Mouse (Mus musculus) lung, embryonic 16.5 days (tissue): ENCODE data around the gene Cckar. TPM values are rescaled to one million over a fixed set of nuclear protein-coding genes. Genes with fewer than 3 reads are reported as not detected.

Experiments
- ATAC-seq: fragments of 200-750 bp; cut with Nextera tagmentation; 2 replicates; pipeline ENCODE4 v1.8.0; 2017; ENCODE audit warnings: low read depth, mild to moderate bottlenecking, moderate library complexity
- H3K27ac ChIP-seq: fragments of 300-500 bp; sonication (generic); 2 replicates; pipeline ENCODE4 v1.5.1; 2014; ENCODE audit warnings: mild to moderate bottlenecking, control low read depth, low read length
- H3K27me3 ChIP-seq: fragments of 300-500 bp; sonication (generic); 2 replicates; pipeline ENCODE4 v1.6.1; 2014; ENCODE audit warnings: low read depth, low read length, mixed read lengths; ENCODE audit not compliant: control insufficient read depth, insufficient read depth
- H3K36me3 ChIP-seq: fragments of 300-500 bp; sonication (generic); 2 replicates; pipeline ENCODE4 v1.6.1; 2014; ENCODE audit warnings: low read length; ENCODE audit not compliant: control insufficient read depth, insufficient read depth
- H3K4me1 ChIP-seq: fragments of 300-500 bp; sonication (generic); replicated peaks from 2 replicates; pipeline ENCODE4 v1.6.1; 2014; ENCODE audit warnings: low read length, mixed read lengths; ENCODE audit not compliant: control insufficient read depth, insufficient read depth
- H3K4me2 ChIP-seq: fragments of 300-500 bp; sonication (generic); 2 replicates; pipeline ENCODE4 v1.6.1; 2014; ENCODE audit warnings: low read depth, low read length, control low read depth
- H3K4me3 ChIP-seq: fragments of 300-500 bp; sonication (generic); 2 replicates; pipeline ENCODE4 v1.5.1; 2014; ENCODE audit warnings: mild to moderate bottlenecking, low read length, control low read depth
- H3K9ac ChIP-seq: fragments of 300-500 bp; sonication (generic); 2 replicates; pipeline ENCODE4 v1.6.1; 2014; ENCODE audit warnings: low read length, control low read depth
- H3K9me3 ChIP-seq: fragments of 300-500 bp; sonication (generic); 2 replicates; pipeline ENCODE4 v1.6.1; 2016; ENCODE audit warnings: low read length; ENCODE audit not compliant: control insufficient read depth
- WGBS: fragments of 180-500 bp; shearing (Covaris S2); extraction: QIAGEN DNeasy Blood & Tissue Kit; methylation state at CpG from one replicate; pipeline ENCODE4 v1.1.7; 2014; 5-methylcytosine and 5-hydroxymethylcytosine counted together
- polyA plus RNA-seq: library from polyadenylated mRNA; unstranded; fragments of >200 nt; fragmentation: Nextera tagmentation; extraction: Ambion mirVana; gene quantifications from 2 replicates; pipeline ENCODE4 v1.2.1, GENCODE M21; 2015

Gene Cckar
- polyA plus RNA-seq, 1 experiment from 2014 or later: 48.7 TPM

DNA sequence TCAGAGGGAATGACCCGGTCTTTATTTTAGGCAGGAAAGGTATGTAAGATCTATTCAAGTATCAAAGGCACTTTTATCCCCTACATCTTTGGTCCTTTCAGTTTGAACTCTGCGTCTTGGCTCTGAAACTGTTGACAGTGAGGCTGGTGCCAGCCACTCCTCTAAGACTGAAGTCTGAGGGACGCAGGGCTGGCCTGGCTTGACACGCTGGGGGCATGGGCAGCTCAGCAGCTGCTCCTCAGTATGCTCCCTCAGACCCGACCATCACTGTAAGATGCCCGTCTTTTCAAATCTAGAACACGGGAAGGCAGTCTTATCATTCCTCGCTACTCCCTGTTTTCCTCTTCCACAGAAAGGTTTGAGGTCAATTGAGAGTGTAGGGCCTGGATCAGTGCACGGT is 9.7 kb downstream of the Cckar start:
- Histone ChIP-seq H3K4me1 (no peaks in the 10 kb centered on the region; the same call in 1 of the 2 replicates), H3K27me3 (no peaks in the 10 kb centered on the region), H3K9me3 (0 out of 2 replicates have a peak, but pooled peaks cover under 1% of the 10 kb centered on the region), H3K4me2 (no peak overlapping the region), H3K9ac (no peak overlapping the region), H3K27ac (0 out of 2 replicates have a peak overlapping the region, but pooled peaks have one; percentile 21), H3K36me3 (peaks cover 5% of the 10 kb centered on the region; the same call in 1 of the 2 replicates), H3K4me3 (no peak overlapping the region)
- 0 out of 2 replicates have a peak, but pooled peaks have one; percentile 41 for ATAC-seq
- WGBS: 38% methylated on average over 9 of the region's 9 CpGs

DNA sequence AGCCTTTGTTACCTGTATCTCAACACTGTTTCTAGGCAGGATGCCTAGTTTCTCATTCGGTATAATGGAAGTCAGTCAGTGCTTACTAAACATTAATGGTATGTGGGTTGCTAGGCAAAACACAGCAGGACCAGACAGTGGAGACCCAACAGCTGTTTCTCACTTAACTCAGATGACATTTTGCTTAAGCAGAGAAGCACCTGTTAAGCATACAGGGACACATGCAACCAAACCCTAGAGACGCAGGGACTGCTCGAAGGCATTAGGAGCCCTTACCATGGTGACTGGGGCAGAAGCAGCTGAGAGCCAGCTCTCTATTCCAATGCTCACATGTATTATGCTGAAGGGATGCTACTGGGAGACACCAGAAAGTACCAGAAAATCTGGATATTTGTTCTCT is 10.8 kb downstream of the Cckar start:
- Histone ChIP-seq H3K27ac (no peak overlapping the region), H3K4me1 (no peaks in the 10 kb centered on the region; the same call in 1 of the 2 replicates), H3K27me3 (no peaks in the 10 kb centered on the region), H3K4me3 (no peak overlapping the region), H3K4me2 (no peak overlapping the region), H3K9ac (no peak overlapping the region), H3K36me3 (no peaks in the 10 kb centered on the region), H3K9me3 (0 out of 2 replicates have a peak, but pooled peaks cover 2% of the 10 kb centered on the region)
- 57% methylated on average over 3 of the region's 3 CpGs for WGBS
- ATAC-seq: no peak

DNA sequence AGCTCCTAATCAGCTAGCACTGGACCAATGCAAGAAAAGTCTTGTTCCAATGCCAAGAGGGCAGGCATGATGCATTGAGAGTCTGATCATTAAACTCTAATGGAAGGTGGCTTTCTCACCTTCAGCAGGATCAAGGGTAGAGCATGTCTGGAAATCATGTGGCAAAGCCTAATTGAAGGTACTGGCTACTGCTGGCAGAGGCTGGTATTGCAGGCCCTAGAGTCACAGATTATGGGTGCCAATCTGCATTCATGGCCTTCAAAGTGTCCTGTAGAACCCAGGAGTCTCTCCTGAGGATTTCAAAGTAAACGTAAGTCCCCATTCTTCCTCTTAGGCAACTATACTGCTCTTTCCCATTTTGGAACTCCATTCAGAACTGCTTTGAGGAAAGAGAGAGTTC is 14.8 kb downstream of the Cckar start:
- no peaks in the 10 kb centered on the region for H3K27me3 ChIP-seq
- WGBS: 94% methylated on average over 1 of the region's 1 CpGs
- no peak overlapping the region for H3K27ac ChIP-seq
- H3K9me3 ChIP-seq: 0 out of 2 replicates have a peak, but pooled peaks cover 2% of the 10 kb centered on the region
- no peak overlapping the region for H3K4me2 ChIP-seq
- no peaks in the 10 kb centered on the region; the same call in 1 of the 2 replicates for H3K4me1 ChIP-seq
- no peaks in the 10 kb centered on the region for H3K36me3 ChIP-seq
- H3K4me3 ChIP-seq: no peak overlapping the region
- no peak for ATAC-seq
- no peak overlapping the region for H3K9ac ChIP-seq

DNA sequence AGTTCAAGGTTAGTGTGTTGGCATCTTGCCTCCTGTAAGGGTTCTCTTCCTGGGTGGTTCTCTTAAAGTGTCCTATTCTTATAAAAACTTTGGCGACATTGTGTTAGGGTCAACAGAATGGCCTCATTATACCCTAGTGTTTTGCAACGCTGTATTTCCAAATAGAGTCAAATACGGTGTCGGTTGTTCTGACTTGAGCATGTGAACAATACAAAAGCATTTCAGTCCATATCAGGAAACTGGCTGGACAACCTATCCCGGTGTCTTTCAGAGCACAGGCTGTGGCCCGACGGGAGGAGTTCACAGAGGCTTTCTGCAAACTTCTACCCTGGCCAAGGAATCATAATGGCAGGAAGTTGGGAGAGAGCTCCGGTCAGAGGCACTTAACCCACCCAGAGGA is 15.4 kb downstream of the Cckar start:
- WGBS: 63% methylated on average over 8 of the region's 8 CpGs
- Histone ChIP-seq H3K4me3 (no peak overlapping the region), H3K9ac (no peak overlapping the region), H3K27me3 (no peaks in the 10 kb centered on the region), H3K27ac (no peak overlapping the region), H3K36me3 (no peaks in the 10 kb centered on the region), H3K4me1 (no peaks in the 10 kb centered on the region), H3K9me3 (0 out of 2 replicates have a peak, but pooled peaks cover 2% of the 10 kb centered on the region), H3K4me2 (no peak overlapping the region)
- ATAC-seq: no peak

DNA sequence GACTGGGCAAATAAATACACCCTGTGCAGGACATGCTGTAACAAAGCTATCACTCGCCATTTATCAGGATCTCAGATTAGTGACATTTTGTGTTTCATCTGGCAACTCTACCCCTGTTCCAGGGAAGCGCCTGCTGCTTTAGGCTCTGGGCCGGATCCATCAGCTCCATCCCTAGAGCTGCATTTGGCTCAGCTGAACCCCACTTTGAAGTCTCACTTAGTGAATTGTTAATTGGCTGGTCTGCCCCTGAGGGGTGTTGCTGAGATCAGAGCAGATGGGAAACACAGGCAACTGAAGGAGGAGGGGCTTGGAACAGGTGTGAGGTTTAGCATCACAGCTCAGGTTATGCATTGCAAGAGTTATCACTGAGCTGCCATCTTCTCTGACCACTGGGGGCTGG is 15.9 kb downstream of the Cckar start:
- Histone ChIP-seq H3K9me3 (0 out of 2 replicates have a peak, but pooled peaks cover 2% of the 10 kb centered on the region), H3K36me3 (no peaks in the 10 kb centered on the region), H3K4me3 (no peak overlapping the region), H3K4me2 (no peak overlapping the region), H3K9ac (no peak overlapping the region), H3K27me3 (no peaks in the 10 kb centered on the region), H3K27ac (no peak overlapping the region), H3K4me1 (no peaks in the 10 kb centered on the region)
- 58% methylated on average over 3 of the region's 3 CpGs for whole genome bisulfite sequencing
- 0 out of 2 replicates have a peak, but pooled peaks have one; percentile 23 for ATAC-seq

DNA sequence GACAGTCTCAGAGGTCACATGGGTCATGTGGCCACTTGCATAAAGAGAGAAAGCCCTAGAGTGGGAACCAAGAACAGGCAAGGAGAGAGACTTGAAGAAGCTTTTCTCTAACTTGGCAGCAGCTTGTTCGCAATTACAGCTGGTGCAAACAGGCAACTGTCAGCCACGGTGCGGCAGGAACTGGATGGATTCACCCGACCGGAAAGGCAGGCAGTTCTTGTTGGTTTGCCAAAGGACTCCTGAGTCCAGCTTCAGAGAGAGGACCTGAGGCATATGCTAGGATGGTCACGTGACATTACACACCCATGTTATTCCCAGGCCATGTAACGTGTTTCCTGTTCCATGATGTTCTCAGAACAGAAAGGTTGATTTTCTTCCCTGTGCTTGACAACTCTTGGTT is 19.2 kb downstream of the Cckar start:
- Histone ChIP-seq H3K4me1 (peaks cover 5% of the 10 kb centered on the region; the same call in 1 of the 2 replicates), H3K27me3 (no peaks in the 10 kb centered on the region), H3K36me3 (no peaks in the 10 kb centered on the region), H3K4me2 (no peak overlapping the region), H3K9ac (no peak overlapping the region), H3K9me3 (0 out of 2 replicates have a peak, but pooled peaks cover 2% of the 10 kb centered on the region), H3K27ac (no peak overlapping the region), H3K4me3 (no peak overlapping the region)
- no peak for ATAC-seq
- 58% methylated on average over 7 of the region's 7 CpGs for WGBS

DNA sequence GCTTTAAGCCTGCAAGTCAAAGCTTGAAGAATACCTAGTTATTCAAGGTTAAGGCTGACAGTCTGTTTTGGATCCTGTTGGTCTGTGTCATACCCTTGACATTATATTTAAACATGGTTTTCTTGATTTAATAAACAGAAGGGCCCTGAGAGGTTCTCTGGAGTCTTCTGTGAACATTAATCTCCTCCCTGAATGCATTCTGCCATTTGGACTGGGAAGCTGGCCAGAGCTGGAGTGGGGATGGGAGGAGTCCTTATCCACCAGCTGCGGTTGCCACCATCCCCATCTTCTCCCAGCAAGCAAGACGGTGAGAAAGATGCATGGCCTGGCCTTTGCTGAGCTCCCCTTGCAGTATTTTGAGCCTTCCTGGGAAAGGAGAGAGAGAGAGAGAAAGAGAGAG is 21.1 kb downstream of the Cckar start:
- no peak overlapping the region for H3K27ac ChIP-seq
- no peak for ATAC-seq
- 28% methylated on average over 2 of the region's 2 CpGs for WGBS

DNA sequence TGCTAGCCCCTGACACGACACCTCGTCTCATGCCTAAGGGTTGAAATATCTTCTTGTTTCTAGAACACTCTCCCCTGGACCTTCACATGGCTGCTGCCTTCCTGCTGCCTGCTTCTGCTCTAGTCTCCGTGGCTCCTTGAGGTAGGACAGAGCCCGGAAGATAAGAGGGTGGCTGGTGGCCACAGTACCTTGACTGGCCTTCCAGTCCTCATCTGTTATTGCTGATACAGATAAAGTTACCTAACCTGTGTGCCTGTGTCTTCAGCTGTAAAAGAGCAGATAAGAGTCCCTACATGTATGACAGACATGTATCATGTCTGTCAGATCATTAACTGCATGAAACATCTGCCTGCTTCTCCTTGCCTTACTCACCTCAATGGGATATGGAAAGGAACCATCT is 21.9 kb downstream of the Cckar start:
- WGBS: 60% methylated on average over 4 of the region's 4 CpGs
- ATAC-seq: no peak
- Histone ChIP-seq H3K4me3 (no peak overlapping the region), H3K36me3 (no peaks in the 10 kb centered on the region), H3K4me1 (peaks cover 5% of the 10 kb centered on the region; the same call in 1 of the 2 replicates), H3K9ac (no peak overlapping the region), H3K9me3 (no peaks in the 10 kb centered on the region), H3K27ac (no peak overlapping the region), H3K4me2 (no peak overlapping the region), H3K27me3 (no peaks in the 10 kb centered on the region)

More for the DNA sequence above, 21.1 kb downstream of the Cckar start:
- no peak overlapping the region for H3K4me3 ChIP-seq
- no peak overlapping the region for H3K9ac ChIP-seq
- no peaks in the 10 kb centered on the region for H3K9me3 ChIP-seq
- H3K4me2 ChIP-seq: no peak overlapping the region
- peaks cover 5% of the 10 kb centered on the region; the same call in 1 of the 2 replicates for H3K4me1 ChIP-seq
- H3K36me3 ChIP-seq: no peaks in the 10 kb centered on the region
- H3K27me3 ChIP-seq: no peaks in the 10 kb centered on the region

DNA sequence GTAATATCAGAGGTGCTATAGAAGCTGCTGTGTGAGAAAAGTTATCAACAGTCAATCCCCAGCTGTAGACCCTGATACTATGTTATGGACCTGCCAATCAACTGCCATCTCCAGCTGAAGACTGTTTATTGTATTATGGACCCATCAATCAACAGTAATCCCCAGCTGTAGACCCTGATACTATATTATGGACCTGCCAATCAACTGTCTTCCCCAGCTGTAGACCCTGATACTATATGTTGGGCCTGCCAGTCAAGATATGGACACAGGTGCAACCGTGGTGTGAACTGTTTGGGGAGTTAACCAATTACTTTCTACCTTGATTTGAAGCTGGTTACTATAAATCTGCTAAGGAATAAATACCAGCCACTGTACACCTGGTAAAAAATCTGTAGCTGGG is 23.1 kb downstream of the Cckar start:
- H3K9me3 ChIP-seq: no peaks in the 10 kb centered on the region
- H3K27ac ChIP-seq: no peak overlapping the region
- 58% methylated on average over 1 of the region's 1 CpGs for WGBS
- H3K9ac ChIP-seq: no peak overlapping the region
- H3K27me3 ChIP-seq: no peaks in the 10 kb centered on the region
- ATAC-seq: peak; percentile 11; the same call in 1 of the 2 replicates
- no peak overlapping the region for H3K4me2 ChIP-seq
- no peaks in the 10 kb centered on the region for H3K36me3 ChIP-seq
- H3K4me1 ChIP-seq: peaks cover 5% of the 10 kb centered on the region; the same call in 1 of the 2 replicates
- H3K4me3 ChIP-seq: no peak overlapping the region
